Mouse (Mus musculus) lung, adult 2 months (tissue): ENCODE results near the gene Myo9b.

ENCODE experiments used
- CTCF ChIP-seq: fragments of 200-500 bp; IDR thresholded peaks from 2 replicates; pipeline ENCODE4 v1.5.1; 2011; ENCODE audit warnings: mild to moderate bottlenecking, low read length, control low read depth; ENCODE audit not compliant: insufficient read depth
- POLR2A ChIP-seq: fragments of 200-500 bp; IDR thresholded peaks from 2 replicates; pipeline ENCODE4 v1.6.1; 2011; ENCODE audit warnings: low read depth, mild to moderate bottlenecking, control low read depth, low read length, borderline replicate concordance; ENCODE audit errors: extremely low read depth

DNA sequence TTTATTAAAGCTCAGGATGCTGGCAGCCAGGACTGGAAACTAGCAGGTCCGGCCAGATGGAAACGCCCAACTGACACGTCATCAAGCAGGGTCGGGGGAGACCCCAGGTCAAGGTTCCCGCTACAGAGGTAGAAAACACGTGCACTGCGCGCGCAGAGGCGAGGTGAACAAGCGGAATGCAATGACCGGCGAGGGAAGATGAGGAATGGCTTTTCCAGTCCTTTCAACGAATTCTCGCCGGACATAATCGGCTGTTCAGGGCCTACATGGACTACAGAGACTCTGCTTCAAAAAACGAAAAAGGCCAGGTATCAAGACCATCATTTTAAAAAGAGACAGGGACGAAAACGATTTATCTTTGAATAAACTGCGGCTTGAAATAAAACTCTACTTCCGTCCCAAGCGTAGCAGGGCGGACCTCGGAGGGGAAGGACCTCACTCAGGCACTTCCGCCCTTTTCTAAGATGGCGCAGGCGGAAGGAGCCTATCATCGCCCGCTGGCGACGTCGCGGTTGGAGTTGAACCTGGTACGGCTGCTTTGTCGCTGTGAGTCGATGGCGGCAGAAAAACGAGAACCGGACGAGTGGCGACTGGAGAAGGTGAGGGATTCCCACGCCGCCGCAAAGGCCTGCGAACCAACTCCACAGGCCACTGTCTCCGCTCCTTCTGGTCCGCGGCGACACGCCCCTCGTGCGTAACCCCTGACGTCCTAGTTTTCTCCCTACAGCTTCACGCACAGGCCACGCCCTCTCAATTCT lies 94.4 kb downstream of the Myo9b start, which contains the start of gene Use1:
- TF ChIP-seq POLR2A (peak; percentile 89), CTCF (no peak)
